Mouse (Mus musculus): ENCODE measurements around the gene Smtnl2.

The Smtnl2 gene

DNA sequence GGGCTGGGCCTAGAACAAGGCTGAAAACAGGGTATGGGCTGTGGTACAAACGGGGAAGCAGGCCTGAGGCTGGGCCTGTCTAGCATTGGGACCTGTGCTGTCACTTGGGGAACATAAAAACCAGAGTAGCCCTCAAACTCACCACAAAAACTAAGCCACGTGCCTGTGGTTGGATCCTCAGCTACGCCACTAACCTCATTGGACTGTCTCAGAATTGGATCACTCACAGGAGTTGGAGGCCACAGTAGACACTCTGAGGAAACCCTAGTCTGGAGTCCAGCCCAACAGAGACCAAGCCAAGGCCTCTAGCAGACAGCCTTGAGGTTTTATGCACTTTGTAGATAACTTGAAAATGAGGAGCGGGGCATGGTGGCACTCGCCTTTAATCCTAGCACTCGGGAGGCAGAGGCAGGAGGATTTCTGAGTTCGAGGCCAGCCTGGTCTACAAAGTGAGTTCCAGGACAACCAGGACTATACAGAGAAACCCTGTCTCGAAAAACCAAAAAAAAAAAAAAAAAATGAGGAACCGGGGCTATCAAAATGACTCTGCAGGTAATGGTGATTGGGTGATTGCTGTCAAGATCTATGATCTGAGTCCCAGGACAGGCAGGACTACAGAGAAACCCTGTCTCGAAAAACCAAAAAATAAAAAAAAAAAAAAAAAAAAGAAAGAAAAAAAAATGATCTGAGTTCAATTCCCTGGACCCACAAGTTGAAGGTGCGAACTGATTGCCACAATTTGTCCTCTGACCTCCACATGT is 10.2 kb upstream of the Smtnl2 start:
- WGBS = 94% methylated on average over 11 of the region's 11 CpGs

DNA sequence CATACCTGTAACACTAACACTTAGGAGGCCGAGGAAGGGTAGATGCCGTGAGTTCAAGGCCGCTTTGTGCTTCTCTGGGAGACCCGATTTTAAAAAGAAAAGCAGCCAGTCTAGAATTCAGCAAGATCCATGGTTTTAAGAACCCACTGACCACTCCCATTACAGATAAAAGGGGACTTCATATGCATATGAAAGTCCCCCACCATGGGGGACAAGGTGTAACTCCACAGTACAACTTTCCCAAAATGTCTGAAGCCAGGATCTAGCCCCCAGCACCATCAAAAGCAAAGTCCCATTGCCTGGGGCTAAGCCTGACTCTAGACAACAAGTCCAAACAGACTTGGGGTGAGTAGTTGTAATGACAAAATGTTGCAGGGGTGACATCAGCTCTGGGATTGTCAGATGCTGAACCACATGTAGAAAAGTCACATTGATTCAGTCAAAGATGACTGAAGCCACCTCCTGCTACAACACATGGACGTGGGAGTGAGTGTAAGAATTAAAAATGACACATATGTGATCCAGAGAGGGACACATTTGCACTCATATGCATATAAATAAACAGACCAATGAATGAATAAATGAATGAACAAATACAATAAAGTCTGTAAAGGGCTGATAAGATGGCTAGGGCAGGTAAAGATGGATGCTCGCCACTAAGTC is 9.1 kb upstream of the Smtnl2 start:
- 91% methylated on average over 6 of the region's 6 CpGs for WGBS

- 91% methylated on average over 6 of the region's 6 CpGs for WGBS
Observed at GRCm38 (mm10) chr11:72419006-72419405, 7.5 kb upstream of the Smtnl2 start.

DNA sequence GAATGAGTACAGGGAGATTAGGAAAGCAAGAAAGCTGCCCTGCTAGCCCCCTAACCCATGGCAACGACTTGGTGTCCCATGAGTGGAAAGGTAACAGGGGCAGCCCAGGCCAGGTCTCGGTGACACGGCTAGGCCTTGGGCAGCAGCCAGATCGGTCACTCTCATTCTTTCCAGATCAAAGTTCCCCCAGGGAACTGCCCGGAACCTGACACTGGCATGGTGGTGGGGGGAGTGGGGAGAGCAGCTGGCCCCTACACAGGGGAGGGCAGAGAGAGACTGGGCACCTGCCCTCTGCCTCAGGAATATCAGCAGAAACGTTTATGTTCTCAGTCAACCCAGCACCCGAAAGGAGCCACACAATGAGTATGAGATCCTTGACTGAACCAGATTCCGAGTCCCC is 6.7 kb upstream of the Smtnl2 start:
- 77% methylated on average over 8 of the region's 8 CpGs for WGBS

DNA sequence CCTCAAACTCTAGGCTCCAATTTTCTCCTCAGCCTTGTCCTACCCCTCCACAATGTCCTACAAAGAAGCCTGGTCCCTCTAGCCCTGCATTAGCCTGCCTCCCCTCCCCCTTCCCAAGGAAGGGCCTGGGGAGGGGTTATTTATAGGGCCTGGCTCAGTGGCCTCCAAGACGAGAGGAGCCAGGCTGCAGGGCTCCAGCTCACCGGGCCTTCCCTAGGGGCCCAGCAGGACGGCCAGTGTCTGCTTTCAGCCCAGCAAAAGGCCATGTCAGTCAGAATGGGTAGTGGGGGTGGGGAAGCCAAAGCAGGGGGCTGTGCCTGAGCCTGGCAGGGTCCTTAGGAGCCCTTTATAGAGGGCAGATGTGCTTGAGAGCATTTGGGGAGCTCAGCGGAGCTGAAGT is 5.9 kb upstream of the Smtnl2 start:
- WGBS = 75% methylated on average over 4 of the region's 4 CpGs

DNA sequence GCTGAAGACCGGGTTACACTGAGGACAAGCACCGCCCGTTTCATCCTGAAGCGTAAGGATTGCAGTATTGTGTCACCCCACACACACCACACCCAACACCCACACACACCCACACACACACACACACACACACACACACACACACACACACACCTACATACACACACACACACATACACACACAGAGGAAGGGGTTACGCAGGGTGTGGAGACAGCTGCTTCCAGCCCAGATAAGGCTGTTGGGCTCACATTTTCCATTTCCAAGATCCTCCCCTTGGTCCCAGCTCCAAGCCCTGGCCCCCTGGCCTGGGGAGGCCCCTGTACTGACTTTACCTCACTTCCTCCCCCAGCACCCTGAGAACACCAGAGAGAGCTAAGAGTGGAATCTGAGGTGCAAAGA is 5.2 kb upstream of the Smtnl2 start:
- 88% methylated on average over 5 of the region's 5 CpGs for WGBS

DNA sequence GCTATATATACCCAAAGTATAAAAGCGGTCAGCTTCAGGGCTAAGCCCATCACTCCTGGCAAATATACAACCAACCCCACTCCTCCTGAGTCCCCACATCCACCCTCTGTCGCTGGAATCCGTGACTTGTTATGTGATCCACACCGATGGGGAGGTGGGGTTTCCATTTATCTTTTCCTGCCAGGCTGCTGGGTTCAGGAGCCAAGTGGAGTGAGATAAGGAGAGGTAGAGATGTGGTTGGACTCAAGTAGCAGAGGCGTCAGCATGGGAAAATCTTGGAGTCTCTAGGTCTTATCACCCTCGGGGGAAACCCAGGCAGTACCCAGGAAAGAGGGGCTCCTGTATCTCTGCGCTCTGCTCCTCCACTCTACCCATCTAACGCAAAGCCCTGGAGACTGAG is 3.6 kb upstream of the Smtnl2 start:
- WGBS = 87% methylated on average over 8 of the region's 8 CpGs

DNA sequence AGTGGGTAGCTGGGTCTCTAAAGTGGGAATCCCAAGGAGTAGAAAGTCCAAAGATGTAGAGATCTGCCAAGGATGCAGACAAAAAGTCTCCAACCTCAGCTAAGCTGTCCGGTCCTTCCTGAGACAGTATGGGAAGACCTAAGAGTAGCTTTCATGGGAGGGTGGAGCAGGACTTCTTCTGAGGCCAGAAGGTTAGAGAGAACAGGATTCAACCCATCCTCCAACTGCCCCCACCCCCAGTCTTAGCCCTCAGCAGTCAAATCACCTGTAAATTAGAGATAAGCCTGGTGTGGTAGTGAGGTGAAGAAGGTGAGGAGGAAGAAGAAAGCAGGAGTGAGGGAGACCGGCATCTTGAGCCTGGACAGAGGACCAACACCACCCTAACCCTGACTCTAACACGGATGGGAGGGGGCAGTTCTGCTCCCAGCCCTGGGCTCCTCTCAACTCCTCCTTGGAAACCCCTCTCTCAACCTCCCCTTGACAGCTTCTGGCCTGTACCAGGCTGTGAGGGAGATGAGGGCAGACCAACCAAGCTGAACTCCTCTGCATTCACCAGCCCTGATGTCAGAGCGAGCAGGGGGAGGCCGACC is 2.2 kb upstream of the Smtnl2 start:
- WGBS = 82% methylated on average over 5 of the region's 5 CpGs

DNA sequence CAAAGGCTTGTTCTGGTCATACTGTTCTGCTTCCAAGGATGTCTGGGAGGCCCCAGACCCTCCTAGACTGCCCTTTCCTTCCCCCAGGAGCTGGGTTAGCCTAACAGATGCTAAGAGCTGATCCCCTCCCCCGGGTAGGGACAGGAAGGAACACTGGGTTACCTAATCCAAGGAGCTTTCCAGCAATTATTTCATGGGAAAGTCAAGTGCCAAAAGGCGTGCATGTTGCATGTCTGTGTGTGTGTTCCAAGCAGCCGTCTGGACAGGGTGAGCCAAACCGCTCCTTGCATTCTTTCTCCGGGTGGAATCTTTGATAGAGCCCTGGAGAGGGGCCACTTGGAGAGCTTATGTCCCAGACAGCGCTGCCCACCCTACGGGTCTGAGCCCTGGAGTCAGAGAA is 1.5 kb upstream of the Smtnl2 start:
- 93% methylated on average over 7 of the region's 7 CpGs for WGBS

- 50% methylated on average over 9 of the region's 9 CpGs for WGBS
Observed at GRCm38 (mm10) chr11:72411945-72412344, 432 bp upstream of the Smtnl2 start.

GRCm38 (mm10) chr11:72410521-72411092 is 906 bp downstream of the Smtnl2 start:
- 17% methylated on average over 25 of the region's 25 CpGs for WGBS

DNA sequence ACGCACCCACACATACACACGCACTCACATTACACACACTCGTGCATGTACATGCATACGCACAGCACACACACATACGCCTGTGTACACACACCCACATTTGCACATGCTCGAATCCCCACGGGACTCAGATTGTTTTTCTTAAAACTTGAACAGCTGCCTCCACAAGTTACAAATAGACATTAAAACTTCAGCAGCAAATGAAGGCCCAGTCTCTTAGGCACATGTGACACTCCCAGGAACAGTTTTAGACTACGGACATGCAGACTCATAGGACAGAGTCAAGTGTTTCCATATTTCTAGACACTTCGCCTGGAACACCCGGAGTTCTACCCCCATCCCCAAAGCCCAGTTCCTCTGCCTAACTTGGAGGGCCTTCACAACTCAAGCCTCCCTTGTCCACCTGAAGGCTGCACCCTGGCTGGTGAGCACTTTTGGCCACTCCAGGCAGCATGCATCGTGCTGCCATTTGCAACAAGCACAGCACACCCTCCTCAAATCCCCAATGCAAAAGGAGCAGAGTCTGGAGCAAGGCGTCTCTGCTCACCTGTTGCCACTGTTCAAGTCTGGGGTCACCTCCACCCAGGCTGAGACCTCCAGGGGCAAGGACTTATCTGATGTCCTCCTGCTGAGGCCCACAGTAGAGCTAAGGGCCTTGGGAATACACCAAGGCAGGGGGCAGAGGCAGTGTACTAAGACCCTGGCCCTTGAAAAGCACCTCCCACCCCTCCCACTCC is 1.7 kb downstream of the Smtnl2 start:
- 81% methylated on average over 12 of the region's 12 CpGs for WGBS

- 88% methylated on average over 9 of the region's 9 CpGs for WGBS
Observed at GRCm38 (mm10) chr11:72408451-72409170, 2.9 kb downstream of the Smtnl2 start.

- WGBS = 71% methylated on average over 7 of the region's 7 CpGs
Observed at GRCm38 (mm10) chr11:72407574-72407973, 3.9 kb downstream of the Smtnl2 start.

GRCm38 (mm10) chr11:72407081-72407480 is 4.4 kb downstream of the Smtnl2 start:
- WGBS = 71% methylated on average over 3 of the region's 3 CpGs

GRCm38 (mm10) chr11:72406079-72406675 is 5.3 kb downstream of the Smtnl2 start:
- 83% methylated on average over 8 of the region's 8 CpGs for WGBS

GRCm38 (mm10) chr11:72405532-72405931 is 6.0 kb downstream of the Smtnl2 start:
- WGBS = 69% methylated on average over 4 of the region's 4 CpGs

DNA sequence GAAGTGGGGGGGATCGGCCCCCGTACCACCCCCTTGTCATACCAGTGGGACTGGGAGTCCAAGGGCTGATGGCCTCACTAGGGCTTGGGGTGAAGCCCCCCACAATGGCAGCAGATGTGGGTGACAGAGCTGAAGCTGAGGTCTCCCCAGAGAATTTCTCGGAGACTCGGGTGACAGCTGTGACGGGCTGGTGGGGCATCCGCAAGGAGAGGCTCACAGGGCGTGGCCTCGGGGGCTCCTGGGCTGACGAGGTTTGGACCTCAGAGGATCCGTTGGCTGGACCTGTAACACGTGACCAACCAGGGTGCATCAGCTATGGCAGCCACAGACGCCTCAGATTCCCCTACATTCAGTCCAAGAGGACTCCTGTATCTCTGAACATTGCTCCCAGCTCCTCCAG is 8.5 kb downstream of the Smtnl2 start:
- 91% methylated on average over 12 of the region's 12 CpGs for WGBS

- WGBS = 90% methylated on average over 5 of the region's 5 CpGs
Observed at GRCm38 (mm10) chr11:72402017-72402416, 9.5 kb downstream of the Smtnl2 start.

DNA sequence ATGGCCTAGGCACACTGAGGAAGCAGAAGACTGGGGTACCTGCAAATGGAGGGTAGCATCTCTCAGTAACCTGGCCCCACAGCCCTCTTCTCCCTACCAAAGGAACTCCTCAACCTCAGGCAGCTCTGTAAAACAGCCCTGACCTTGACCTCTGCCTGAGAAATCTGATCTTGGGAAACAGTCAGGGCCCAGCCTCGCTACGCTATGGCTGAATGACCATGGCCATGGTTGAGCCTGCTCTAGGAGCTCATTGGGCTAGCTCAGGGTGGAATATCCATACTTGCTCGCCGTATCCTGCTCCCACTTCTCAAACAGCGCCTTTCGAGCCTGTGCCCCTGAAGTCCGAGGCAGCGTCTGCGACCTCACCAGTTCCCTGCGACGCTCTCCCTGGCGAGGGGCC is 10.4 kb downstream of the Smtnl2 start:
- 98% methylated on average over 12 of the region's 12 CpGs for WGBS

Measured in cerebral cortex, adult 2 months (tissue).